Mouse (Mus musculus) lung, postnatal 0 days (tissue): Measurements from ENCODE around the gene Gm47969.

Source experiments
- CTCF ChIP-seq: IDR thresholded peaks from 2 replicates; pipeline ENCODE4 v1.5.1; 2016; ENCODE audit warnings: antibody characterized with exemption, mild to moderate bottlenecking
- EP300 ChIP-seq: IDR thresholded peaks from 2 replicates; pipeline ENCODE4 v1.6.1; 2016; ENCODE audit warnings: antibody characterized with exemption, mild to moderate bottlenecking, control low read depth

DNA sequence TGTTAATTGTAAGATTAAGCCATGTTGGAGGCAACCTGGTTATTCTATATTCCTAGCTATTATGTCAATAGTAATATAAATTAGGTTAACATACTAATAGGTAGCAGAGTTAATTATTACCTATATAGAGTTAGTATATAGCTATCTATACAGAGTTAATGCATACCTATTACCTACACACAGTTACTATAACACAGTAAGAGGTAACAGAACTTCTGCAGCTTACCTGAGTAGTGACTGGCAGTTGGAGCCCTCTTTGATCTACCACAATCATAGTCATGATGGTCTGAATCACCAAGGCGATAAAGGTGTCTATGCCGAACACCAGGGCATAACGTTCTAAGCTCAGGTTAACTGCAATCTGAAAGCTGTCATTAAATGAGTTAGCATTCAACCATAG lies 30.3 kb upstream of the Gm47969 start:
- TF ChIP-seq CTCF (no peak), EP300 (no peak)
